Mouse (Mus musculus) urinary bladder, adult 18-20 months (tissue): ENCODE measurements around the gene Sec63.

Source experiments
- DNase-seq, 2 experiments: peaks; one replicate each; pipeline ENCODE4 v3.0.0; 2022; ENCODE audit warnings: low spot score in 2 of 2, mixed read lengths in 2 of 2

Gene Sec63

DNA sequence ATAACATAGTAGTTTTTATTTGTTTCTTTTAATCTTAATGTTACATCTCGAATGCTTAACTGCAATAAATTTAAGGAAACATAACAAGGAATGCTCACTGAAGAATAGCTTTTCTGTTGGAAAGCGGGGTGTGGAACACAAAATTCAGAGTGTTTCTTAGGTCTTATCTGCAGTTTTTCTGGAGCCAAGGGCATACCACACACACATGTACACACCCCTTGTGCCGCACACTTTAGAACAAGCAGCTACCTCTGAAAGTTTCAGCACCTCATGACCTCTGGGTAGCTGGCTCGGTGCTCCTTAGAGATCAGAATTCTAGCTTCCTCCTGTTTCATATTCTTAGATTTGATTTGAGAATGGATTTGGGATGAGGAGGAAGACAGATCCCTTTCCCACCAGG, 101.5 kb downstream of the Sec63 start:
- no peak for DNase-seq

- DNase-seq: peak in 1 of 2 experiments; percentile 36
These were observed 102.5 kb downstream of the Sec63 start for GRCm38 (mm10) chr10:42863621-42864391.

GRCm38 (mm10) chr10:42864696-42865095, 103.4 kb downstream of the Sec63 start:
- no peak for DNase-seq

- DNase-seq: no peak
These were observed 107.1 kb downstream of the Sec63 start for GRCm38 (mm10) chr10:42868416-42868815.

DNA sequence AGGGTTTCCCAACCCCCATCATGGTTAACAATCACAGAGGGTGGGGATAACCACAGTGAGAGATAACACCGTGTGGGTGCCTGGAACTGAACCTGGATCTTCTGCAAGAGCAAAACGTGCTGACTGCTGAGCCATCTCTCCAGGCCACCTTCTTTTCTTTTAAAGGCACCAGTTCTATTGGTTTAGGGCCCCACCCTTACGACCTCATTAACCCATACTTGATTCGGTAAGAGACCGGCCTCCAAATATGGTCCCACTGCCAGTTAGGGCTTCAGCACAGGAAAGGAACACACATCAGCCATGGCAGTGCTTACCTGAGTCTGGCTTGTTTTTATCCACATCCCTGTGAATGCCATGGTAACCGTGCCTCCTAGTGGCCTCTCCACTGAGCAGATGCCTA, 108.2 kb downstream of the Sec63 start:
- no peak for DNase-seq

GRCm38 (mm10) chr10:42872269-42873010, 111.1 kb downstream of the Sec63 start:
- no peak for DNase-seq

GRCm38 (mm10) chr10:42873077-42873595, 111.8 kb downstream of the Sec63 start:
- no peak for DNase-seq

- DNase-seq: no peak
These were observed 114.9 kb downstream of the Sec63 start for GRCm38 (mm10) chr10:42876172-42876571.

- DNase-seq: no peak
These were observed 118.0 kb downstream of the Sec63 start for GRCm38 (mm10) chr10:42879269-42879681.

DNA sequence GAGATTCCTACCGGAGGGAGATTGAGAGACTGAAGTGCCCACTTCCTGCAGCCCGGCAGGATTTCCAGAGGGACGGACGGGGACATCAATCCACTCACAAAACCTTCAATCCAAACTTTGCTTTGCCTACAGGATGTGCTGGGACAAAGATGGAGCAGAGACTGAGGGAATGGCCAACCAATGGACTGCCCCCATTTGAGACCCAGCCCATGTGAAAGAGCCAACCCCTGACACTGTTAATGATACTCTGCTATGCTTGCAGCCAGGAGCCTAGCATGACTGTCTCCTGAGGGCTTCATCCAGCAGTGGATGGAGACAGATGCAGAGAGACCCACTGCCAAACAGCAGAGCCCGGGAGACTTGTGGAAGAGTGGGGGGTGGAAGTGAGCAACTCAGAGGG, 118.4 kb downstream of the Sec63 start:
- DNase-seq: no peak
